Mouse (Mus musculus) bone marrow macrophage, adult 2 months (primary cell): ENCODE measurements around the gene Ppox.

Experiments used
- CTCF ChIP-seq: IDR thresholded peaks from 2 replicates; pipeline ENCODE4 v1.5.1; 2012; ENCODE audit warnings: low read depth, mild to moderate bottlenecking, low read length, moderate library complexity
- POLR2A ChIP-seq: IDR thresholded peaks from 2 replicates; pipeline ENCODE4 v1.6.1; 2012; ENCODE audit warnings: mild to moderate bottlenecking, low read depth, low read length, borderline replicate concordance

DNA sequence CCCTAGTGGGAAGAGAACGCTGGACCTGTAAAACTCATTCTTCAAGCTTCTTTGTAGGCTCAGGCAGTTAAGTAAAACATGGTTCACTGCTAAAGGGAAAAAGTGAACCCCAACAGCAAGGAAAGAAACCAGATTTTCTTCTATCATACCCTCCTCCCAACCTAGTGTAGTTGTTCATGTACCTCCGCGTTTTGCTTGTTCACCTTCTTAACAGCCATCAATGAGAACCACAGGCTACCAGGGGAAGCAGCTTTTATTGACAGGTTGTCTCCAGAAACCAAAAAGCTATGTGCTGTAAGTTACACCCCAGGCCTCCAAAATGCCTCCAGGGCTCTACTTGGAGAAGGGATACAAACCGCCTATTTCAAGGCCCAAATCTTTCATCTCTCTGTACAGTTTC, 7.3 kb upstream of the Ppox start:
- TF ChIP-seq POLR2A (no peak), CTCF (no peak)
